Mouse (Mus musculus) MEL (cell line): ENCODE results near the gene Zbtb21. TPM values are rescaled to one million over a fixed set of nuclear protein-coding genes. Genes with fewer than 3 reads are reported as not detected.

Source experiments
- DNase-seq: peaks from one replicate; pipeline ENCODE4 v3.0.0; 2011; ENCODE audit warnings: low read depth, low spot score
- H3K27ac ChIP-seq: 2 replicates; pipeline ENCODE4 v1.5.1; 2012; ENCODE audit warnings: low read depth, mild to moderate bottlenecking, control low read depth, low read length, moderate library complexity; ENCODE audit not compliant: control insufficient read depth
- H3K27me3 ChIP-seq, 2 experiments: fragments of 150-350 bp in 1 of 2; sonication (generic) in 1 of 2; 2 replicates each; pipeline ENCODE4 v1.6.1; 2012; ENCODE audit warnings: low read length in 2 of 2, mild to moderate bottlenecking in 2 of 2, improper control_type of control experiment in 1 of 2, moderate library complexity in 1 of 2; ENCODE audit not compliant: insufficient read depth in 2 of 2, control insufficient read depth in 1 of 2
- H3K36me3 ChIP-seq, 2 experiments: 2 replicates each; pipeline ENCODE4 v1.6.1; 2012 to 2014; ENCODE audit warnings: low read length in 2 of 2, improper control_type of control experiment in 1 of 2, inconsistent platforms in 1 of 2, mild to moderate bottlenecking in 1 of 2; ENCODE audit not compliant: insufficient read depth in 2 of 2, control insufficient read depth in 1 of 2
- H3K4me1 ChIP-seq, 2 experiments: fragments of 150-350 bp in 1 of 2; sonication (generic) in 1 of 2; 2 replicates each; pipeline ENCODE4 v1.6.1; 2012; ENCODE audit warnings: low read length in 2 of 2, improper control_type of control experiment in 1 of 2, mild to moderate bottlenecking in 1 of 2; ENCODE audit not compliant: insufficient read depth in 2 of 2, control insufficient read depth in 1 of 2
- H3K4me3 ChIP-seq, 2 experiments: fragments of 150-350 bp in 1 of 2; sonication (generic) in 1 of 2; 2 replicates each; pipeline ENCODE4 v1.5.1; 2012; ENCODE audit warnings: low read depth in 2 of 2, low read length in 2 of 2, mild to moderate bottlenecking in 2 of 2, moderate library complexity in 2 of 2, control low read depth in 1 of 2, improper control_type of control experiment in 1 of 2; ENCODE audit not compliant: control insufficient read depth in 1 of 2, insufficient read depth in 1 of 2
- H3K79me2 ChIP-seq: 2 replicates; pipeline ENCODE4 v1.6.1; 2012; ENCODE audit warnings: mild to moderate bottlenecking, low read length, moderate library complexity; ENCODE audit not compliant: control insufficient read depth, poor library complexity, insufficient read depth
- H3K9ac ChIP-seq: 2 replicates; pipeline ENCODE4 v1.6.1; 2012; ENCODE audit warnings: low read depth, mild to moderate bottlenecking, control low read depth, low read length, moderate library complexity; ENCODE audit not compliant: control insufficient read depth, poor library complexity, severe bottlenecking
- H3K9me3 ChIP-seq: fragments of 150-350 bp; sonication (generic); replicated peaks from 2 replicates; pipeline ENCODE4 v1.6.1; 2012; ENCODE audit warnings: mild to moderate bottlenecking, low read length, improper control_type of control experiment, moderate library complexity; ENCODE audit not compliant: insufficient read depth
- CHD1 ChIP-seq: IDR thresholded peaks from 2 replicates; pipeline ENCODE4 v1.6.1; 2012; ENCODE audit warnings: low read depth, mild to moderate bottlenecking, inconsistent platforms, low read length, improper control_type of control experiment
- CHD2 ChIP-seq: IDR thresholded peaks from 2 replicates; pipeline ENCODE4 v1.6.1; 2011; ENCODE audit warnings: low read length, improper control_type of control experiment
- E2F4 ChIP-seq: IDR thresholded peaks from 2 replicates; pipeline ENCODE4 v1.6.1; 2011; ENCODE audit warnings: low read depth, low read length, improper control_type of control experiment, borderline replicate concordance
- ELF1 ChIP-seq: IDR thresholded peaks from 2 replicates; pipeline ENCODE4 v1.6.1; 2014; ENCODE audit warnings: low read depth, mild to moderate bottlenecking, inconsistent platforms, low read length, improper control_type of control experiment, moderate library complexity
- ETS1 ChIP-seq: IDR thresholded peaks from 2 replicates; pipeline ENCODE4 v1.6.1; 2012; ENCODE audit warnings: low read depth, mild to moderate bottlenecking, inconsistent platforms, low read length, improper control_type of control experiment, moderate library complexity
- GATA1 ChIP-seq: IDR thresholded peaks from 2 replicates; pipeline ENCODE4 v1.6.1; 2011; ENCODE audit warnings: low read depth, low read length, improper control_type of control experiment
- HCFC1 ChIP-seq: IDR thresholded peaks from 2 replicates; pipeline ENCODE4 v1.6.1; 2012; ENCODE audit warnings: low read depth, mild to moderate bottlenecking, inconsistent platforms, low read length, improper control_type of control experiment, moderate library complexity
- MAFK ChIP-seq: IDR thresholded peaks from 2 replicates; pipeline ENCODE4 v1.6.1; 2011; ENCODE audit warnings: low read depth, mild to moderate bottlenecking, low read length, improper control_type of control experiment, borderline replicate concordance
- MEF2A ChIP-seq: IDR thresholded peaks from 2 replicates; pipeline ENCODE4 v1.6.1; 2014; ENCODE audit warnings: low read depth, mild to moderate bottlenecking, inconsistent platforms, low read length, improper control_type of control experiment; ENCODE audit not compliant: poor library complexity, insufficient replicate concordance, severe bottlenecking; ENCODE audit errors: extremely low read depth
- MXI1 ChIP-seq: IDR thresholded peaks from 2 replicates; pipeline ENCODE4 v1.6.1; 2011; ENCODE audit warnings: mild to moderate bottlenecking, low read depth, low read length, improper control_type of control experiment
- NELFE ChIP-seq: IDR thresholded peaks from 2 replicates; pipeline ENCODE4 v1.6.1; 2011; ENCODE audit warnings: low read depth, low read length, improper control_type of control experiment
- POLR2AphosphoS2 ChIP-seq: IDR thresholded peaks from 2 replicates; pipeline ENCODE4 v1.6.1; 2011; ENCODE audit warnings: low read length, improper control_type of control experiment
- POLR2AphosphoS5 ChIP-seq: IDR thresholded peaks from 2 replicates; pipeline ENCODE4 v1.6.1; 2012; ENCODE audit warnings: low read depth, borderline replicate concordance, mild to moderate bottlenecking, inconsistent platforms, low read length, moderate library complexity, mixed read lengths
- RCOR1 ChIP-seq: IDR thresholded peaks from 2 replicates; pipeline ENCODE4 v1.6.1; 2012; ENCODE audit warnings: low read depth, mild to moderate bottlenecking, inconsistent platforms, low read length, improper control_type of control experiment
- SIN3A ChIP-seq: IDR thresholded peaks from 2 replicates; pipeline ENCODE4 v1.6.1; 2012; ENCODE audit warnings: low read length, improper control_type of control experiment, inconsistent platforms
- SMC3 ChIP-seq: IDR thresholded peaks from 2 replicates; pipeline ENCODE4 v1.6.1; 2011; ENCODE audit warnings: low read depth, low read length, improper control_type of control experiment
- TBP ChIP-seq: IDR thresholded peaks from 2 replicates; pipeline ENCODE4 v1.8.0; 2011; ENCODE audit warnings: low read depth, low read length, improper control_type of control experiment
- TCF12 ChIP-seq: IDR thresholded peaks from 2 replicates; pipeline ENCODE4 v1.6.1; 2014; ENCODE audit warnings: low read depth, mild to moderate bottlenecking, inconsistent platforms, low read length, improper control_type of control experiment, moderate library complexity
- UBTF ChIP-seq: IDR thresholded peaks from 2 replicates; pipeline ENCODE4 v1.6.1; 2012; ENCODE audit warnings: low read depth, mild to moderate bottlenecking, inconsistent platforms, low read length, improper control_type of control experiment, moderate library complexity, borderline replicate concordance; ENCODE audit not compliant: insufficient read depth
- USF1 ChIP-seq: IDR thresholded peaks from 2 replicates; pipeline ENCODE4 v1.6.1; 2014; ENCODE audit warnings: low read depth, mild to moderate bottlenecking, inconsistent platforms, low read length, improper control_type of control experiment, moderate library complexity
- USF2 ChIP-seq, 2 experiments: IDR thresholded peaks; 2 replicates each; pipeline ENCODE4 v1.6.1; 2011 to 2012; ENCODE audit warnings: improper control_type of control experiment in 2 of 2, low read length in 2 of 2, borderline replicate concordance in 1 of 2, inconsistent platforms in 1 of 2, low read depth in 1 of 2, mild to moderate bottlenecking in 1 of 2; ENCODE audit not compliant: insufficient read depth in 1 of 2
- ZC3H11A ChIP-seq: IDR thresholded peaks from 2 replicates; pipeline ENCODE4 v1.6.1; 2012; ENCODE audit warnings: low read depth, mild to moderate bottlenecking, inconsistent platforms, low read length, improper control_type of control experiment
- ZKSCAN1 ChIP-seq: IDR thresholded peaks from 2 replicates; pipeline ENCODE4 v1.6.1; 2012; ENCODE audit warnings: low read depth, mild to moderate bottlenecking, inconsistent platforms, low read length, improper control_type of control experiment, moderate library complexity
- ZMIZ1 ChIP-seq: IDR thresholded peaks from 2 replicates; pipeline ENCODE4 v1.6.1; 2012; ENCODE audit warnings: low read depth, mild to moderate bottlenecking, inconsistent platforms, low read length, improper control_type of control experiment, moderate library complexity
- ZNF384 ChIP-seq: IDR thresholded peaks from 2 replicates; pipeline ENCODE4 v1.6.1; 2012; ENCODE audit warnings: low read depth, mild to moderate bottlenecking, inconsistent platforms, low read length, improper control_type of control experiment
- polyA plus RNA-seq, 2 experiments: library from polyadenylated mRNA; stranded (reverse) in 1 of 2; unstranded in 1 of 2; fragments of >175 nt in 1 of 2; fragments of >200 nt in 1 of 2; gene quantifications; 2 replicates each; pipeline versions ENCODE4 v1.2.1 to v1.2.4; 2012; ENCODE audit warnings: low replicate concordance in 2 of 2, low read depth in 1 of 2; ENCODE audit not compliant: insufficient read length in 2 of 2, insufficient read depth in 1 of 2, missing spikeins in 1 of 2
- total RNA-seq: library from RNA; depleted of rRNA; stranded (reverse); fragments of 300-350 nt; gene quantifications from 2 replicates; pipeline ENCODE4 v1.2.3, GENCODE M21; 2012

Gene Zbtb21
- total and polyA plus RNA-seq, 3 experiments, result 7.3 to 9.6 TPM; not detected in 1

GRCm38 (mm10) chr16:97921961-97922778 lies 40.3 kb downstream of the Zbtb21 start (continued):
- TF ChIP-seq RCOR1, result no peak
- TF ChIP-seq MEF2A, result no peak
- no peak for TF ChIP-seq E2F4
- TF ChIP-seq SIN3A, result peak; percentile 89
- TF ChIP-seq POLR2AphosphoS2, result peak; percentile 70; the same call in 1 of the 2 replicates
- 0 out of 2 replicates have a peak, but pooled peaks have one; percentile 46 for TF ChIP-seq ZMIZ1
- no peak; the same call in 1 of the 2 replicates for TF ChIP-seq MXI1
- no peak for TF ChIP-seq SMC3
- no peak for TF ChIP-seq USF1
- no peak for TF ChIP-seq POLR2AphosphoS5
- no peak for TF ChIP-seq CHD1
- no peak for TF ChIP-seq CHD2
- TF ChIP-seq NELFE, result peak; percentile 80
- 0 out of 2 replicates have a peak, but pooled peaks have one; percentile 28 for TF ChIP-seq ETS1
- no peak for TF ChIP-seq USF2 (IDR thresholded peaks at IDR 0.05; ENCODE audit: borderline replicate concordance in 1 of 2, insufficient read depth in 1 of 2, low read depth in 1 of 2, low read length in 2 of 2)
- no peak for TF ChIP-seq ZC3H11A
- TF ChIP-seq ZKSCAN1, result no peak
- peak; percentile 71 for TF ChIP-seq HCFC1
- TF ChIP-seq ELF1, result no peak

GRCm38 (mm10) chr16:97920621-97921020 lies 41.8 kb downstream of the Zbtb21 start:
- H3K4me3 ChIP-seq, result no peak overlapping the region; a peak in 1 of 4 replicates
- no peaks in the 10 kb centered on the region for H3K27me3 ChIP-seq
- H3K27ac ChIP-seq, result no peak overlapping the region
- no peak overlapping the region for H3K9ac ChIP-seq
- H3K9me3 ChIP-seq, result no peaks in the 10 kb centered on the region
- TF ChIP-seq POLR2AphosphoS5 (no peak), ZMIZ1 (no peak), MAFK (no peak), TBP (no peak), USF2 (IDR thresholded peaks at IDR 0.05; ENCODE audit: borderline replicate concordance in 1 of 2, insufficient read depth in 1 of 2, low read depth in 1 of 2, low read length in 2 of 2) (no peak), ZNF384 (no peak), POLR2AphosphoS2 (no peak), NELFE (no peak), UBTF (no peak), MEF2A (no peak), GATA1 (no peak), TCF12 (no peak), CHD2 (no peak)
- TF ChIP-seq, all 39 proteins: peak for 0
- H3K4me1 ChIP-seq, result peaks cover 18 to 29% of the 10 kb centered on the region in 2 experiments
- peaks cover 0 to 22% of the 10 kb centered on the region in 2 experiments; a peak in 2 of 4 replicates for H3K36me3 ChIP-seq
- peaks cover 4% of the 10 kb centered on the region for H3K79me2 ChIP-seq
- DNase-seq, result no peak
